Mouse (Mus musculus) cerebellum, adult 11-12 months (tissue): ENCODE results near the gene Fcna.
A peak's percentile ranks its signal among the peaks of the same experiment; 100 is the strongest.

Source experiments
- DNase-seq: peaks from one replicate; pipeline ENCODE4 v3.0.0; 2022

Gene Fcna

GRCm38 (mm10) chr2:25627811-25628210 is at the start of gene Fcna:
Gene Fcna (minus strand): TSS chr2:25628030.
- no peak for DNase-seq

GRCm38 (mm10) chr2:25676486-25676885 is 48.7 kb upstream of the Fcna start, which contains the start of gene Lcn6:
Gene Lcn6 (plus strand): TSS chr2:25676786.
- DNase-seq: no peak

DNA sequence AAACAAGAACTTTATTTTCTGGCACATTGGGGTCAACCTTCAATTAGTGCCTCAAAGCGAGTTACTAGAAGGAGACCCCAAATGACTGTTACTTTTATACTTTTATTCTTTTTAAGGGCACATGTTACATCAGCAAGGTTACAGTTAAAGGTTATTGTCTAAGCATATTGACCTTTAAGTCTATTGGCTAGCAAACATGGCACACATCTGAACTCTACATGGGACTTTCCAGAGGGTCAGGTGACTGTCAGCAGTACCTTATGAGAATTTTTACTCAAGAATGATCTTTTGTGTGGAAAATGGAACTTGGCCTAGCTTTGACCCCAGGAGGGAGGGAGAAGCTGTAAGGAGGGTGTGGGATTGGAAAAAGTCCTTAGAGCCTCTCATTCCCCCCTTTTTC is 38.7 kb upstream of the Fcna start:
- no peak for DNase-seq

DNA sequence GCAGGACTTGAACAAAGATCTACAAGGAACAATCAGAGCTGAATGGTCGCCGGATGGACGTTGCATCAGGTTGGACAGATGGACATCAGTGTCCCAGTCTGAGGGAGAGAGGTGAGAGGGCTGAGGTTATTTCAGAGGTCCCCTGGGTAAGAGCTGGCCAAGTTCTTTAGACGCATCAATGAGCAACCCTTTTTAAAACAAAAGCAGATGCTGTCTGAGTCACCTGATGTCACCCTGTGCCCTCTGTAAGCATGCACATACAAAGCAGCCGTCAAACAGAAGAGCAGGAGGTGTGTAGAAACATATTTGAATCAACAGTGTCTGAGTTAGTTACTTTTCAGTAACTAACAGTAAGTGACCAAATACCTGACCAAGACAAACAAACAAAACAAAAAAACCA is 36.3 kb upstream of the Fcna start:
- DNase-seq: no peak

DNA sequence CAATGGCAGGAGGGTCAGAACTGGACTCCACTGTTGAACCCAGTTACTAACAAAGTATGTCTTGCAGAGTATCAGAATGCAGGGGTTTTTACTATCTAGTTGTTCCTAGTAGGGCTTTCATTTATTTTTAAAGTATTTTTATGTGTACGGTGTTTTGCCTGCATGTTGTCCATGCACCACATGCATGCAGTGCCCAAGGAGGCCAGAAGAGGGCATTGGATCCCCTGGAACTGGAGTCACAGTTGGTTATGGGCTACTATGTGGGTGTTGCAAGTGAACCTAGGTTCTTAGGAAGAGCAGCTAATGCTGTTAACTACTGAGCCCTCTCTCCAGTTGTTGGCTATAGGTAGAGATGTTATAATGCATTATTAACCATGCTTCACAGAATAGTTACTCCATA is 35.7 kb upstream of the Fcna start:
- DNase-seq: no peak

- no peak for DNase-seq
Measured at GRCm38 (mm10) chr2:25661245-25661970, 33.6 kb upstream of the Fcna start.

- no peak for DNase-seq
Measured at GRCm38 (mm10) chr2:25660279-25660678, 32.4 kb upstream of the Fcna start.

DNA sequence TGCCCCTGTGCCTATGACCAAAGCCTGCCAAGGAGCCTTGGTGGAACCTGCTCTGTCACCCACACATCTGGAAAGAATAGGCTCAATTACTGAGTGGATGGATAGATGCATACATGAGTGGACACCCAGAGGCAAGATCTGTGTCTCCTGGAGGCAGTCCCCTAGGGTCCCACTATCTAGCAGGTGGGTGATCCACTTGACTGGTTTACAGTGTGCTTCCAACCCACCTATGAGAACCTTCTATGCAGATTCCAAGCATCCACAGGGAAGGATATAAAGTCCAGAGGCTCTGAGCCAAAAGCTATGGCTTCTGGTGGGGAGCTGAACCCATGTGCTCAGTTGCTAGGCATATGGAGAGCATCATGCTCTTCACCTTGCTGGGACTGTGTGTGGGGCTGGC is 29.8 kb upstream of the Fcna start, which contains the start of gene Lcn5:
Gene Lcn5, plus strand, starts transcription at position 301 of the 400 bp plus-strand sequence.
- DNase-seq: no peak

- DNase-seq: peak; percentile 27
Measured at GRCm38 (mm10) chr2:25657246-25657645, 29.4 kb upstream of the Fcna start.

GRCm38 (mm10) chr2:25656691-25657090 is 28.9 kb upstream of the Fcna start:
- DNase-seq: no peak

GRCm38 (mm10) chr2:25654502-25654901 is 26.7 kb upstream of the Fcna start:
- no peak for DNase-seq

DNA sequence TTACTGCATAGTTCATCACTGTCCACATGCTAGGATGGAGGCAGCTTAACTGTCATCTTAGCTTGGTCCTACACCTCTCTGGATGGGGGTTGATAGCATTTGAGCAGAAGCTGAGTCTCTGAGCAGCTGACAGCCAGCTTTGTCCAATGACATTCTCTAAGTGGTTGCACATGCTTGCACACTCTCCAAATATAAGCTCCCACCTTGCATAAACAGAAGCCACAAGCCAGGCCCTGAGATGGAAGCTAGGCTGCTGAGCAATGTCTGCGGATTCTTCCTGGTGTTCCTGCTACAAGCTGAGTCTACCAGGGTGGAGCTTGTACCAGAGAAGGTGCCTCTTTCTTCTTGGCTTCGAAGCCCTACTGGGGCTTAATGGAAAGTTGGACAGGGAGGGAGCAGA is 25.1 kb upstream of the Fcna start, which contains the start of gene Lcn8:
Gene Lcn8, plus strand, starts transcription at position 219 of the 400 bp plus-strand sequence.
- DNase-seq: no peak

DNA sequence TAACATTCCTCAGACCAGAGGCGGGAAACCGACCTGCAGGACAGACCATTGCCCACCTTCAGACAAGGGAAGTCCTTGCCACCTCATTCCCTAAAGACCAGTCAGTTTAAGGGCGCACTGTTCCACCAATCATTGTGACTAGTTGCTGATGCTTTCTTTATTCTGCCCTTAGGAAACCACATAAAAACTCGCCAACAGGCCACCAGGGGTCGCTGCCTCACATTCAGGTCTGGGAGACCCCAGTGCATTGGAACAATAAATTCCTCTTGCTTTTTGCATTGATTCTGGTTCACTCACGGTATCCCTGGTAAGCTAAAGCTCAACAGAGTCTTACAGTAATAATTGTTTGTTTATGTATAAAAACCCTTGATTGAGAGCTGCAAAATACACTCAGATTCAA is 12.1 kb upstream of the Fcna start:
- no peak for DNase-seq

- DNase-seq: no peak
Measured at GRCm38 (mm10) chr2:25634046-25634445, 6.2 kb upstream of the Fcna start.

GRCm38 (mm10) chr2:25633616-25634015 is 5.8 kb upstream of the Fcna start:
- DNase-seq: no peak

DNA sequence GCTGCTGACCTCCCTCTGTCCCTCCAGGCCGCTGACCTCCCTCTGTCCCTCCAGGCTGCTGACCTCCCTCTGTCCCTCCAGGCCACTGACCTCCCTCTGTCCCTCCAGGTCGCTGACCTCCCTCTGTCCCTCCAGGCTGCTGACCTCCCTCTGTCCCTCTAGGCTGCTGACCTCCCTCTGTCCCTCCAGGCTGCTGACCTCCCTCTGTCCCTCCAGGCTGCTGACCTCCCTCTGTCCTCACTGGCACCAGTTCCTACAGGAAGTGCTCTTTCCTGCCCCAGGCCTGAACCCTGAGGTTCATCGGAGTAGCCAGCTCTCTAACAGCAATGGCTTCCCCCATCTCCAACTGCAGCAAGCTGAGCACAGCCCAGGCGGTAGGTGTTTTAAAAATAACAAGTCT is 908 bp upstream of the Fcna start:
- DNase-seq: no peak

DNA sequence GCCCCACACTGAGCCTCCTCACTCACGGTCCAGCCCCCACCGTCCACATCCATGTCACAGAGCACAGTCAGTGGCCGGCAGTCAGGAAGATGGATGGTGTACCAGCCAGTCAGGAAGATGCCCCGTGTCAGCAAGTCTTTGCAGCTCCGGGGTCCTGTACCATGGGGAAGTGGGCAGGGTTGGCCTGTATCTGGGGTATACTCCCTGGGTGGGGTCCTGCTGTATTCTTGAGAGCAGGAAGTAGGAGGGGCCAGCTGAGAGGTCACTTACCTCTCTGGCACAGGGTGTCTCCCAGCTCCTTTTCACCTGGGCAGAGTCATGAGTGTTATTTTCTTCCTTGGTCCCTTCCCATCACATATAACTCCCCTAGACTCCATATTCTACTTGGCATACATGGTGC is 1.8 kb downstream of the Fcna start:
- DNase-seq: no peak

DNA sequence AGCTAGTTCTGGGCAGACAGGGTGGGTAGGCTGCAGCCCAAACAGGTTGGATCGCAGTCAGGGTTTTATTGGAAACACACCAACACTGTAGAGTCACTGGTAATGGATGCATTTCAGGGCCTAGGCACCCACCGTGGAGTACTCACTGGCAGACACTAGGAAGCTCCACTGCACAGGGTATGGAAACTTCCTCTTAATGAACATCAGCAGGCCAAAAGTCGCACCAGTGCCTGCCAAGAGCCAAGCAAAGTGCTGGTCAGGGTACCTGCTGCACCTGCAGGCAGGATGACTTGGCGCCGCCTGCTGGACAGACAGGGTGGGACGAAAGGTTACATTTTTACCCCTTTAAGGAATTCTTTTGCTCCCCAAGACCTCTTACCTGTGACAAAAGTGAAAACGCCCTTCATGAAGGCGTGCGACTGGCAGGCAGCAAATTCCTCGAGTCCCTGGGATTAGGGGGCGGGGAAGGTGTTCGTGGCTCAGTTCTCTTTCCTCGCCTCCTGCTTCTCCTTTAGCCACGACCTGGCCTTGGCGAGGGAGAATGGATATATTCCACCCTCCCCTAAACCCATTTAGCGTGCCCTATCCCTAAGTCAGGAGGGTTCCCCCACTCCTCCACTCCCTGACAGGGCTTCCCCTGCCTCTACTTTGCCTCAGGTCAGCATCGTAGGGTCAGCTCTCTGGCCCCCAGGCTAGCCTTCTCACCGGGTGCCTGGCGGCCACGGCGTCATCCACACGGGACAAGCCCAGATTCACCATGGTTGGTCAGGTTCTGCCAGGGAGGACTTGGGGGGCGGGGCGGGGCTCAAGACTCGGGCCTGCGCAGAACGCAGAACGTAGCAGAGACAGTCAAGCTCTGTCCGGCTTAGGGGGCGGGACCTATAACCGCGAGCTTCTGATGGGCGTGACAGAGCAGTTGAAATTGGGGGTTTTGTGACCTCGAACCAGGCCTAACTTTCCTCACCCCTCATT is 6.3 kb downstream of the Fcna start, which contains the start of gene Tmem141:
Gene Tmem141, minus strand, starts transcription at position 777 of the 972 bp plus-strand sequence.
- peak; percentile 94 for DNase-seq

GRCm38 (mm10) chr2:25620852-25621228 is 7.0 kb downstream of the Fcna start:
- DNase-seq: no peak

GRCm38 (mm10) chr2:25620386-25620785 is 7.4 kb downstream of the Fcna start:
- DNase-seq: no peak

- no peak for DNase-seq
Measured at GRCm38 (mm10) chr2:25617578-25617977, 10.3 kb downstream of the Fcna start, which contains the start of gene Ccdc183. Gene Ccdc183 (minus strand): TSS chr2:25617678.

- peak; percentile 15 for DNase-seq
Measured at GRCm38 (mm10) chr2:25616398-25616797, 11.4 kb downstream of the Fcna start.

DNA sequence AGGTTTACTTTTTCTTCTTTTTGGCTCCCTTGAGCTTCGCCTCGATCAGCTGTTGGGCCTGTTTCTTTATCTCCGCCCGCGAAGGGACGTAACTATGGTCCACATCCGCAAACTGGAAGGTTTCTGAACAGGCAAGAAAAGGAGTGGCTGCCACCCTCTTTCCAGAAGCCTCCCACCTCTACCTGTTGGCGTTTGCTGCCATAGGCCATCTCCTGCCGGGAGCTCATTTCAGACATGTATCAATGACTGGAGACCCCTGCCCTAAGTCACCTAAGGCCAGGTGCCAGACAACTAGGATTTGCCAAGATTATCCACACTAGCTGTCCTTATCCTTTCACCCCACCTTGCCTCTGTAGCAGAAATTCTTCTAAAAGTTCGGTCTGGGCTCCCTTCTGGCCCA is 19.2 kb downstream of the Fcna start:
- DNase-seq: peak; percentile 65
